Mouse (Mus musculus): ENCODE results near the gene Ing2. TPM values are rescaled to one million over a fixed set of nuclear protein-coding genes. Genes with fewer than 3 reads are reported as not detected.

The Ing2 gene
- polyA plus RNA-seq, 1 experiment from 2014 or later, result 11.3 TPM

DNA sequence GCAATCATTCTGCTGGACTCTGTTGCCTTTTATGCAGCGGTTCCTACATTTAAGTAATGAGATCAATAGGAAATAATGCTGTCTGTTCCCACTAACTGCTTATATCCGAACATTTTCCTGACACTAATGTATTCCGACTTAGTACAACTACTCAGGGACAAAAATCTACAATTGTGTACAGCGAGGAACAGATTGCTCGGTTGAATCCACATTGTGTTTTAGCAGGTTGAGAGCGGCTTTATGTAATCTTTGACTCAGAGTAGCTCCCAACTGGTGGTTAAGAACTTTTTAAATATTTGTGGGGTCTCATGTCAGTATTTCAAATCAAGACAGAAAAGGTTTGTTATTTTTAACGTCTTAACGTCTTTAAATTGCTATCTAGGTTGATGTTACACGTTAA is 8.6 kb upstream of the Ing2 start:
- no peak overlapping the region for H3K9ac ChIP-seq (ENCODE audit: low read depth, low read length)
- no peak for ATAC-seq (ENCODE audit: low read depth)
- H3K27ac ChIP-seq (replicated peaks; ENCODE audit: low read depth, low read length), result no peak overlapping the region
- no peaks in the 10 kb centered on the region for H3K4me1 ChIP-seq (ENCODE audit: control insufficient read depth, insufficient read depth, low read length)
- no peak overlapping the region for H3K4me2 ChIP-seq (ENCODE audit: low read depth, low read length)
- no peak overlapping the region for H3K4me3 ChIP-seq (ENCODE audit: low read depth, low read length)
- H3K27me3 ChIP-seq (replicated peaks; ENCODE audit: control insufficient read depth, insufficient read depth, low read length), result no peaks in the 10 kb centered on the region
- H3K36me3 ChIP-seq (ENCODE audit: control insufficient read depth, insufficient read depth, low read length), result no peaks in the 10 kb centered on the region
- no peak for DNase-seq (ENCODE audit: low spot score)
- H3K9me3 ChIP-seq (ENCODE audit: control insufficient read depth, low read length), result no peaks in the 10 kb centered on the region
- WGBS, result 84% methylated on average over 9 of the region's 9 CpGs

DNA sequence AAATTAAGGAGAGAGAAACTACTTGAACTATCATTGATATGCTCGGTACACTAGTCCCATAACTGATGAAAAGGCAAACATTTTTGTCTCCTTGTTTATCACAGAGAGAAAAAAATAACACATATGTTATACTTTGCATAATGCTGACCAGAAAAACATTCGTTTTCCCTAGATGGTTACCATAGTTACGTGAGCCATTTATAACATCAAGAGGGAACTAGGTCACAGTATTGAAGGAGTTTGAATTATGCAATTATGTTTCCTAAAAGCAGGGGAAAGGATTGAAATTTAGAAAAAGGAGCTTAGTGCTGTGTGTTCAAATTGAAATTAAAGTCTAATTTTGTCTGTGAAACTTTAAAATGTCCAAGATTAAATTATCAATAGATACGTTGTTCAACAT is 5.0 kb upstream of the Ing2 start:
- H3K4me3 ChIP-seq (ENCODE audit: low read depth, low read length), result no peak overlapping the region
- no peaks in the 10 kb centered on the region for H3K27me3 ChIP-seq (replicated peaks; ENCODE audit: control insufficient read depth, insufficient read depth, low read length)
- no peak overlapping the region for H3K4me2 ChIP-seq (ENCODE audit: low read depth, low read length)
- H3K9ac ChIP-seq (ENCODE audit: low read depth, low read length), result no peak overlapping the region
- H3K9me3 ChIP-seq (ENCODE audit: control insufficient read depth, low read length), result no peaks in the 10 kb centered on the region
- no peaks in the 10 kb centered on the region for H3K36me3 ChIP-seq (ENCODE audit: control insufficient read depth, insufficient read depth, low read length)
- ATAC-seq (ENCODE audit: low read depth) (no peak), DNase-seq (ENCODE audit: low spot score) (no peak)
- 85% methylated on average over 4 of the region's 4 CpGs for WGBS
- no peak overlapping the region for H3K27ac ChIP-seq (replicated peaks; ENCODE audit: low read depth, low read length)
- no peaks in the 10 kb centered on the region for H3K4me1 ChIP-seq (ENCODE audit: control insufficient read depth, insufficient read depth, low read length)

DNA sequence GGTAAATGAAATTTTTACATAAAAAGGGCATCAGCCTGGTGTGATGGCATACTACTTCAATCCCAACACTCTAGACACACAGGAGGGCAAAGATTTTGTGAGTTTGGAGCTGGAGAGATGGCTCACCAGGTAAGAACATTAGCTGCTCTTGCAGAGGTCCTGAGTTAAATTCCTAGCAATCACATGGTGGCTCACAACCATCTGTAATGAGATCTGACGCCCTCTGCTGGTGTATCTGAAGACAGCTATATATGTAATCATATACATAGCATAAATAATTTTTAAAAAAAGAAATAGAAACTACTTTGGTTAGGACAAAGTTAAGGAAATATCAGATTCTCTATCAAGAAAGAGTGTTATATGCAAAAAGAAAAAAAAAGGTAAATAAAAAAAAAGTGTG is 4.2 kb upstream of the Ing2 start:
- Histone ChIP-seq H3K36me3 (ENCODE audit: control insufficient read depth, insufficient read depth, low read length) (no peaks in the 10 kb centered on the region), H3K9me3 (ENCODE audit: control insufficient read depth, low read length) (no peaks in the 10 kb centered on the region), H3K4me1 (ENCODE audit: control insufficient read depth, insufficient read depth, low read length) (no peaks in the 10 kb centered on the region), H3K4me3 (ENCODE audit: low read depth, low read length) (no peak overlapping the region), H3K27me3 (replicated peaks; ENCODE audit: control insufficient read depth, insufficient read depth, low read length) (no peaks in the 10 kb centered on the region), H3K4me2 (ENCODE audit: low read depth, low read length) (no peak overlapping the region), H3K9ac (ENCODE audit: low read depth, low read length) (no peak overlapping the region), H3K27ac (replicated peaks; ENCODE audit: low read depth, low read length) (no peak overlapping the region)
- WGBS, result 67% methylated on average over 1 of the region's 1 CpGs
- DNase-seq (ENCODE audit: low spot score), result no peak
- no peak for ATAC-seq (ENCODE audit: low read depth)

DNA sequence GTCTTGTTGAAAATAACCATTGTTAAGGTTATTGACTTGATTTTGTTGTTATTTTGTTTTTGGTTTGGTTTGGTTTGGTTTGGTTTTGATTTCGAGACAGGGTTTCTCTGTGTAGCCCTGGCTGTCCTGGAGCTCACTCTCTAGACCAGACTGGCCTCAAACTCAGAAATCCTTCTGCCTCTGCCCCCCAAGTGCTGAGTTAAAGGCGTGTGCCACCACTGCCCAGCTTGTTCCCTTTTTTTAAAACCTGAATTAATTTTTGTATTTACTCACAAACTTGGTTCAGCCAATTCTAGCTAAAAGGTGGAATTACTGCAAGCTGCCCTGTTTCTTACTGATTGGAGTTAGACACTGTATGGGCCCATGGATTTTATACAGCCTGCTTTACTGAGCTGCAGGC is 1.3 kb upstream of the Ing2 start:
- Histone ChIP-seq H3K9me3 (ENCODE audit: control insufficient read depth, low read length) (no peaks in the 10 kb centered on the region), H3K27me3 (replicated peaks; ENCODE audit: control insufficient read depth, insufficient read depth, low read length) (no peaks in the 10 kb centered on the region), H3K36me3 (ENCODE audit: control insufficient read depth, insufficient read depth, low read length) (no peaks in the 10 kb centered on the region), H3K4me1 (ENCODE audit: control insufficient read depth, insufficient read depth, low read length) (no peaks in the 10 kb centered on the region; the same call in 1 of the 2 replicates), H3K4me3 (ENCODE audit: low read depth, low read length) (peak overlapping the region; percentile 97), H3K4me2 (ENCODE audit: low read depth, low read length) (peak overlapping the region; percentile 66), H3K9ac (ENCODE audit: low read depth, low read length) (no peak overlapping the region), H3K27ac (replicated peaks; ENCODE audit: low read depth, low read length) (no peak overlapping the region)
- 35% methylated on average over 2 of the region's 2 CpGs for WGBS
- ATAC-seq (ENCODE audit: low read depth) (no peak), DNase-seq (ENCODE audit: low spot score) (no peak)

DNA sequence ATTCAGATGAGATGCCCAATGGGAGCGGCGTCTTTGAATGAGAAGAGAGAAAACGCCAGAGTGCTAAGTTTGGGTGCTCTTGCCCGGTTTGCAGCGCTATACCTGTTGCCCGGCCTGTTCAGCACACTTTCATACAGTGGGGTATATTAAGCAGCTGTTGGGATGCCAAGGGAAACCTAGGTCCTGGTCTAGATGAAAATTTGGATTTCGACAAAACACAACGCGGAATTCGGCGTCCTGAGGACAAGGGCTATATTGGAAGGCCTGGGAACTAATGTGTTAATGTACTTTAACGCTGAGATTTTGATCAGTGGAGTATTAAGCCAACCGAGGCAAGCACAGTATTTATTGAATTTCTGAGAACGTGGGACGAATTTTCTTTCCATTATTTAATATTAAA is 868 bp upstream of the Ing2 start:
- H3K27me3 ChIP-seq (replicated peaks; ENCODE audit: control insufficient read depth, insufficient read depth, low read length), result no peaks in the 10 kb centered on the region
- no peaks in the 10 kb centered on the region for H3K9me3 ChIP-seq (ENCODE audit: control insufficient read depth, low read length)
- H3K4me1 ChIP-seq (ENCODE audit: control insufficient read depth, insufficient read depth, low read length), result no peaks in the 10 kb centered on the region; the same call in 1 of the 2 replicates
- peak overlapping the region; percentile 76 for H3K9ac ChIP-seq (ENCODE audit: low read depth, low read length)
- 2% methylated on average over 15 of the region's 15 CpGs for WGBS
- H3K4me2 ChIP-seq (ENCODE audit: low read depth, low read length), result peak overlapping the region; percentile 66
- no peak overlapping the region for H3K27ac ChIP-seq (replicated peaks; ENCODE audit: low read depth, low read length)
- no peaks in the 10 kb centered on the region for H3K36me3 ChIP-seq (ENCODE audit: control insufficient read depth, insufficient read depth, low read length)
- H3K4me3 ChIP-seq (ENCODE audit: low read depth, low read length), result peak overlapping the region; percentile 97
- ATAC-seq (ENCODE audit: low read depth), result no peak
- DNase-seq (ENCODE audit: low spot score), result no peak

DNA sequence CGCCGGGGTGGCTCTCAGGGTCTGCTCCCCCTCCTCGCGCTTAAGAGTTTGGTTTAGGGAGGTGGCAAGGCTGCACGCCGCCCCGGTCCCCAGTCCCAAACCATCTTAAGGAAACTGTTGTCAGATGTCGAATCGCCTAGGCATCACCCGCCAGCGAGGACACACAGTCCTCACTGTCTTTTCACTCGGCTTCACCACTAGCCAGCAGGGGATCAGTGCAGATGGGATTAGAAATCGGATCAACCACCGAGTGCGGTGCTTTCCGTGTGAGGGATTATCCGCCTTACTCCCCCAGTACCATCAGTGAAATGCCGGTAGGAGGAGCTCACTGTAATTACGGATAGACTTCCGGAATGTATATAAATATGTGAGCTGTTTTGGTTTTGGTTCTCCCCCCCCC is 430 bp upstream of the Ing2 start:
- DNase-seq (ENCODE audit: low spot score) (peak; percentile 73), ATAC-seq (ENCODE audit: low read depth) (peak; percentile 8)
- no peaks in the 10 kb centered on the region; the same call in 1 of the 2 replicates for H3K4me1 ChIP-seq (ENCODE audit: control insufficient read depth, insufficient read depth, low read length)
- H3K9me3 ChIP-seq (ENCODE audit: control insufficient read depth, low read length), result no peaks in the 10 kb centered on the region
- peak overlapping the region; percentile 66 for H3K4me2 ChIP-seq (ENCODE audit: low read depth, low read length)
- no peaks in the 10 kb centered on the region for H3K36me3 ChIP-seq (ENCODE audit: control insufficient read depth, insufficient read depth, low read length)
- H3K27ac ChIP-seq (replicated peaks; ENCODE audit: low read depth, low read length), result peak overlapping the region; percentile 89
- peak overlapping the region; percentile 97 for H3K4me3 ChIP-seq (ENCODE audit: low read depth, low read length)
- no peaks in the 10 kb centered on the region for H3K27me3 ChIP-seq (replicated peaks; ENCODE audit: control insufficient read depth, insufficient read depth, low read length)
- H3K9ac ChIP-seq (ENCODE audit: low read depth, low read length), result peak overlapping the region; percentile 76
- WGBS, result 0% methylated on average over 14 of the region's 20 CpGs

DNA sequence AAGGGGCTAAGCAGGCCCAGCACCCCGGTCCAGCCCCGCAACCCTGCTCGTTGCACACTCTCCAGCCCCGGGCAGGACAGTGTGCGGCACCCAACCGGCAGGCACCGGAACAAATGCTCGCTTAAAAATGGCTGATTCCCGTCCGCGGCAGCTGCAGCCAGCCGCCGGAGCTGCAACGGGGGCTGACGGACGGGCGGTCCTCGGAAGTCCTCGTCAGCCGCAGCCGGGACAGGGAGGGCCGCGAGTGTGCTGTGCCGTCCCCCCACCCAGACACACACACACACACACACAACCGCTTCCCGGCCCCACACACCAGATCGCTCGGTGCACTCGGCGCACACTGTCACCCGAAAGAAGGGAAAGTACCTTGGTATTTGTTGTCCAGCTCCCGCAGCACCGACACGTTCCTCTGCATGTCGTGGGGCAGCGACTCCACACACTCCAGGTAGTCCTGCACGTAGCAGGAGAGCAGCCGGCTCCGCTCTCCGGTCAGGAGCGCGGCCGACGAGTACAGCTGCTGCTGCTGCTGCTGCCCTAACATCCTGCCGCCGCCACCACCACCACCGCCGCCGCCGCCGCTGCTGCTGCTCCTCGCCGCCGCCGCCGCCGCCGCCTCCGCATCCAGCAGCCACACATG is 1.1 kb downstream of the Ing2 start:
- Histone ChIP-seq H3K9ac (ENCODE audit: low read depth, low read length) (peak overlapping the region; percentile 87), H3K27me3 (replicated peaks; ENCODE audit: control insufficient read depth, insufficient read depth, low read length) (no peaks in the 10 kb centered on the region), H3K27ac (replicated peaks; ENCODE audit: low read depth, low read length) (peak overlapping the region; percentile 89), H3K9me3 (ENCODE audit: control insufficient read depth, low read length) (no peaks in the 10 kb centered on the region), H3K4me3 (ENCODE audit: low read depth, low read length) (peak overlapping the region; percentile 97), H3K4me1 (ENCODE audit: control insufficient read depth, insufficient read depth, low read length) (no peaks in the 10 kb centered on the region; the same call in 1 of the 2 replicates), H3K36me3 (ENCODE audit: control insufficient read depth, insufficient read depth, low read length) (no peaks in the 10 kb centered on the region), H3K4me2 (ENCODE audit: low read depth, low read length) (peak overlapping the region; percentile 66)
- DNase-seq (ENCODE audit: low spot score), result no peak
- peak; percentile 22 for ATAC-seq (ENCODE audit: low read depth)
- WGBS, result 0% methylated on average over 16 of the region's 59 CpGs

DNA sequence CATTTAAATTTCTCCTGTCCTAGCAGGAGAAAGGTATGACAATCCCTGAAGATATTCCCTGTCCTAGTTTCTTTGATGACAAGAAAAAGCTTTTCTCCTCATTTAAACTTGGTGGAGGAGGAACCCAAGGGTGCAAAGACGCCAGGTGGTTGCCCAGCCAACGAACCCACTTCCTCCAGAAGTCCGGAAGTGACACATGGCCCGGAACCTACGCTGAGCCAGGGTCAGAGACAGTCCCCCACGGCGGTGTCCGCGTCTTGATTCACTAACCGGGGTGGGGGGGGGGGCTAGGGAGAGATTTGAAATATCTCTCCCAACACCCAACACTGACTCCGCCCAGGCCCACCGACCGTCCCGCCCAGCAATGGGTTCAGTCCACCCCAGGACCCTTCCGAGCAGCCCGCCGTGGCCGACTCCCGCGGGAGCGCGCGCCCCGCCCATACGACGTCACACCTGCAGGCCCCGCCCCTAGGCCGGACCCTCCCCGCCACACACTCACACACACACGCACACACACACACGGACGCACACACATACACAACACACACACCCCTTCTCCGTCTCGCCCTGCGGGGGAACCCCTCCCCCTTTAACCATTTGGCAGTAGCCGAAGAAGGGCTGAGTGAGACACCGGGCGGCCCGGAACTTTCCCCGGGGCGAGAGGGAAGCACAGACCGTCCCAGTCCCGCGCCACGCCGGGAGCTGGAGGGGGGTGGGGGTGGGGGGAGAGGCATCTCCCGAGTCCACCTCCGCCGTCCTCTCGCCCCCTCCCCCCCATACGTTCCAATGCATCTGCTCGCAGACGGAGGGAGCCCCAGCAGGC is 1.8 kb downstream of the Ing2 start:
- H3K9me3 ChIP-seq (ENCODE audit: control insufficient read depth, low read length), result no peaks in the 10 kb centered on the region

More for the DNA sequence above, 1.8 kb downstream of the Ing2 start:
- H3K9ac ChIP-seq (ENCODE audit: low read depth, low read length), result peak overlapping the region; percentile 87
- ATAC-seq (ENCODE audit: low read depth), result peak; percentile 44
- H3K36me3 ChIP-seq (ENCODE audit: control insufficient read depth, insufficient read depth, low read length), result peaks cover 7% of the 10 kb centered on the region
- H3K4me2 ChIP-seq (ENCODE audit: low read depth, low read length), result peak overlapping the region; percentile 66
- H3K27ac ChIP-seq (replicated peaks; ENCODE audit: low read depth, low read length), result peak overlapping the region; percentile 89
- peak; percentile 90 for DNase-seq (ENCODE audit: low spot score)
- no peaks in the 10 kb centered on the region for H3K27me3 ChIP-seq (replicated peaks; ENCODE audit: control insufficient read depth, insufficient read depth, low read length)
- H3K4me1 ChIP-seq (ENCODE audit: control insufficient read depth, insufficient read depth, low read length), result no peaks in the 10 kb centered on the region; the same call in 1 of the 2 replicates
- WGBS, result 0% methylated on average over 20 of the region's 53 CpGs
- H3K4me3 ChIP-seq (ENCODE audit: low read depth, low read length), result peak overlapping the region; percentile 97

Measured in embryonic facial prominence, embryonic 14.5 days (tissue).